Mouse (Mus musculus) liver, embryonic 14.5 days (tissue): ENCODE measurements around the gene Rtn4.

ENCODE experiments used
- CTCF ChIP-seq: IDR thresholded peaks from 2 replicates; pipeline ENCODE4 v1.5.1; 2016; ENCODE audit warnings: antibody characterized with exemption, low read depth, control low read depth
- EP300 ChIP-seq: IDR thresholded peaks from 2 replicates; pipeline ENCODE4 v1.6.1; 2016; ENCODE audit warnings: antibody characterized with exemption, low read depth

- TF ChIP-seq CTCF = no peak
- no peak for TF ChIP-seq EP300
Observed at GRCm38 (mm10) chr11:29748750-29749467, 56.2 kb downstream of the Rtn4 start.
